ENCODE assay signal across 28 mouse cellular contexts in genomic region chr3:123330221-123330620, GRCm38 (mm10). TPM values are rescaled to one million over a fixed set of nuclear protein-coding genes. Genes with fewer than 3 reads are reported as not detected.
DNase-seq lines count a peak whose midpoint lies in the region; ATAC-seq and TF ChIP-seq lines count a peak whose summit lies in the region.
"Had no signal": no experiment of that assay in that cellular context is flagged by ENCODE, and none has a peak within 500 bp of the region (broad histone marks: within the 10 kb centered on the region; RNA-seq: fewer than 3 reads in every experiment).

No protein-coding gene starts in this region.

- peaks cover 34% of the 10 kb centered on the region for H3K36me3 ChIP-seq in heart, embryonic 13.5 days
- H3K36me3 ChIP-seq in kidney, embryonic 16.5 days (ENCODE audit: insufficient read depth, low read length), result 0 out of 2 replicates have a peak, but pooled peaks cover 5% of the 10 kb centered on the region
- no peaks in the 10 kb centered on the region for H3K36me3 ChIP-seq in intestine, embryonic 16.5 days (ENCODE audit: control insufficient read depth, insufficient read depth, low read length)
- H3K36me3 ChIP-seq in stomach, postnatal 0 days (ENCODE audit: control insufficient read depth, insufficient read depth, low read length), result no peaks in the 10 kb centered on the region
- H3K36me3 ChIP-seq: midbrain, embryonic 12.5 days; neural tube, embryonic 12.5 days had no signal

- H3K4me3 ChIP-seq in heart, embryonic 13.5 days, result no peak overlapping the region
- H3K4me3 ChIP-seq in kidney, embryonic 16.5 days (ENCODE audit: low read length), result no peak overlapping the region
- no peak overlapping the region for H3K4me3 ChIP-seq in intestine, embryonic 16.5 days (ENCODE audit: low read length)
- no peak overlapping the region for H3K4me3 ChIP-seq in stomach, postnatal 0 days (ENCODE audit: low read depth, low read length)
- H3K4me3 ChIP-seq: embryonic facial prominence, embryonic 13.5 days; heart, embryonic 10.5 days; layer of hippocampus, adult 2 months; left cerebral cortex, adult 2 months; limb, embryonic 13.5 days; megakaryocyte, embryonic 14.5 days; midbrain, embryonic 12.5 days; myocyte; neural tube, embryonic 12.5 days had no signal

- no peak for DNase-seq in heart, postnatal 4 days
- DNase-seq in kidney, postnatal 25 days, result no peak
- DNase-seq in stomach, postnatal 0 days (ENCODE audit: low spot score), result no peak
- DNase-seq: adrenal gland, postnatal 14 days; cerebellum, adult 11-12 months; cerebellum, adult 9-11 months; kidney, postnatal 36 days; lung, postnatal 4 days; right cerebral cortex, adult 18-20 months; spleen, adult 18-20 months had no signal

- H3K27ac ChIP-seq in heart, embryonic 13.5 days (replicated peaks), result 0 out of 2 replicates have a peak overlapping the region, but pooled peaks have one; percentile 29
- peak overlapping the region; percentile 64 for H3K27ac ChIP-seq in kidney, embryonic 16.5 days (ENCODE audit: low read length)
- peak overlapping the region; percentile 66 for H3K27ac ChIP-seq in intestine, embryonic 16.5 days (ENCODE audit: low read length)
- peak overlapping the region; percentile 49; the same call in 1 of the 2 replicates for H3K27ac ChIP-seq in stomach, postnatal 0 days (replicated peaks)
- H3K27ac ChIP-seq: embryonic facial prominence, embryonic 13.5 days; heart, embryonic 10.5 days; hindbrain, embryonic 14.5 days; layer of hippocampus, adult 2 months; left cerebral cortex, adult 2 months; limb, embryonic 13.5 days; midbrain, embryonic 12.5 days; neural tube, embryonic 12.5 days had no signal

- H3K27me3 ChIP-seq in heart, embryonic 13.5 days (replicated peaks), result no peaks in the 10 kb centered on the region
- H3K27me3 ChIP-seq in kidney, embryonic 16.5 days (ENCODE audit: insufficient read depth, low read length), result no peaks in the 10 kb centered on the region
- no peaks in the 10 kb centered on the region for H3K27me3 ChIP-seq in intestine, embryonic 16.5 days (replicated peaks; ENCODE audit: control insufficient read depth, insufficient read depth, low read length)
- no peaks in the 10 kb centered on the region for H3K27me3 ChIP-seq in stomach, postnatal 0 days (ENCODE audit: control insufficient read depth, insufficient read depth, low read length)
- H3K27me3 ChIP-seq: embryonic facial prominence, embryonic 13.5 days; limb, embryonic 13.5 days; megakaryocyte, embryonic 14.5 days; midbrain, embryonic 12.5 days; neural tube, embryonic 12.5 days had no signal

- H3K4me1 ChIP-seq in heart, embryonic 13.5 days, result peaks cover 61% of the 10 kb centered on the region
- H3K4me1 ChIP-seq in kidney, embryonic 16.5 days (ENCODE audit: insufficient read depth, low read length), result peaks cover 27% of the 10 kb centered on the region; the same call in 1 of the 2 replicates
- peaks cover 30% of the 10 kb centered on the region for H3K4me1 ChIP-seq in intestine, embryonic 16.5 days (ENCODE audit: control insufficient read depth, insufficient read depth, low read length)
- peaks cover 5% of the 10 kb centered on the region; the same call in 1 of the 2 replicates for H3K4me1 ChIP-seq in stomach, postnatal 0 days (replicated peaks; ENCODE audit: control insufficient read depth, insufficient read depth)
- H3K4me1 ChIP-seq: midbrain, embryonic 12.5 days; neural tube, embryonic 12.5 days had no signal

- H3K4me2 ChIP-seq in heart, embryonic 13.5 days, result no peak overlapping the region
- no peak overlapping the region for H3K4me2 ChIP-seq in kidney, embryonic 16.5 days (replicated peaks; ENCODE audit: low read depth, low read length)
- H3K4me2 ChIP-seq in intestine, embryonic 16.5 days (ENCODE audit: low read depth, low read length), result no peak overlapping the region
- no peak overlapping the region for H3K4me2 ChIP-seq in stomach, postnatal 0 days (replicated peaks; ENCODE audit: low read depth)
- H3K4me2 ChIP-seq: embryonic facial prominence, embryonic 13.5 days; hindbrain, embryonic 14.5 days; limb, embryonic 13.5 days; liver, embryonic 11.5 days; midbrain, embryonic 12.5 days; neural tube, embryonic 12.5 days had no signal

- WGBS in heart, embryonic 13.5 days, result 52% methylated on average over 4 of the region's 4 CpGs
- WGBS in kidney, embryonic 16.5 days, result 67% methylated on average over 4 of the region's 4 CpGs
- 67% methylated on average over 4 of the region's 4 CpGs for WGBS in intestine, embryonic 16.5 days
- 54% methylated on average over 4 of the region's 4 CpGs for WGBS in stomach, postnatal 0 days

- H3K9me3 ChIP-seq in heart, embryonic 13.5 days, result no peaks in the 10 kb centered on the region
- no peaks in the 10 kb centered on the region for H3K9me3 ChIP-seq in kidney, embryonic 16.5 days (ENCODE audit: low read length)
- no peaks in the 10 kb centered on the region for H3K9me3 ChIP-seq in intestine, embryonic 16.5 days (ENCODE audit: control insufficient read depth, low read length)
- H3K9me3 ChIP-seq in stomach, postnatal 0 days (ENCODE audit: control insufficient read depth, low read length), result no peaks in the 10 kb centered on the region
- H3K9me3 ChIP-seq: embryonic facial prominence, embryonic 13.5 days; heart, embryonic 10.5 days; limb, embryonic 13.5 days; megakaryocyte, embryonic 14.5 days; midbrain, embryonic 12.5 days; neural tube, embryonic 12.5 days had no signal

- ATAC-seq in heart, embryonic 13.5 days (ENCODE audit: extremely low read depth, insufficient number of reproducible peaks, low FRiP score, low TSS enrichment), result no peak
- ATAC-seq in kidney, embryonic 16.5 days (ENCODE audit: low FRiP score, low TSS enrichment), result peak; percentile 40; the same call in 1 of the 2 replicates
- no peak for ATAC-seq in intestine, embryonic 16.5 days
- ATAC-seq in stomach, postnatal 0 days (ENCODE audit: low FRiP score, low TSS enrichment), result no peak
- ATAC-seq in erythroid progenitor cell, adult 5-6 weeks (replicated peaks; ENCODE audit: low FRiP score, poor library complexity, severe bottlenecking), result no peak
- ATAC-seq: CD4-positive, CD25-positive, alpha-beta regulatory T cell, adult 4 months; forebrain, embryonic 14.5 days; inflammation-experienced regulatory T-cells, adult 6 months had no signal

- no peak overlapping the region for H3K9ac ChIP-seq in heart, embryonic 13.5 days
- H3K9ac ChIP-seq in kidney, embryonic 16.5 days (replicated peaks; ENCODE audit: low read length), result no peak overlapping the region
- H3K9ac ChIP-seq in intestine, embryonic 16.5 days (ENCODE audit: low read depth, low read length), result no peak overlapping the region
- H3K9ac ChIP-seq in stomach, postnatal 0 days (ENCODE audit: low read length), result no peak overlapping the region
- H3K9ac ChIP-seq: embryonic facial prominence, embryonic 13.5 days; hindbrain, embryonic 14.5 days; limb, embryonic 13.5 days; midbrain, embryonic 12.5 days; neural tube, embryonic 12.5 days had no signal

- TF ChIP-seq CTCF in stomach, postnatal 0 days (IDR thresholded peaks at IDR 0.05; ENCODE audit: low read depth), result no peak

- TF ChIP-seq EP300 in stomach, postnatal 0 days (optimal IDR thresholded peaks at IDR 0.05), result no peak

RNA-seq across cellular contexts. Expression of gene Mettl14, which starts 55.7 kb away (rescaled TPM):
- 17.9 and 18.8 TPM in 2 replicates for polyA plus RNA-seq in heart, embryonic 13.5 days (2015; fragmentation: Nextera tagmentation; extraction: Ambion mirVana)
- total RNA-seq in heart, postnatal 4 days (2021), result 10 to 100 TPM; 15.5 to 16.9 TPM
- 29.5 and 30.7 TPM in 2 replicates for polyA plus RNA-seq in kidney, embryonic 16.5 days (2015; fragmentation: Nextera tagmentation; extraction: Ambion mirVana)
- polyA plus RNA-seq in intestine, embryonic 16.5 days (2015; fragmentation: Nextera tagmentation; extraction: Ambion mirVana), result 23.2 and 24.9 TPM in 2 replicates
- polyA plus RNA-seq in stomach, postnatal 0 days (2015; fragmentation: Nextera tagmentation; extraction: Ambion mirVana), result 10.5 and 11.3 TPM in 2 replicates
- total RNA-seq in erythroid progenitor cell, adult 5-6 weeks (2015; ENCODE audit: low replicate concordance), result 13.0 and 13.4 TPM in 2 replicates
- 19.1 and 22.5 TPM in 2 replicates for total RNA-seq in erythroid progenitor cell, adult 5-6 weeks (2017; ENCODE audit: low replicate concordance)
